Mouse (Mus musculus): Measurements from ENCODE around the gene Tmc8. TPM values are rescaled to one million over a fixed set of nuclear protein-coding genes. Genes with fewer than 3 reads are reported as not detected.

Gene Tmc8
- polyA plus RNA-seq (2012; ENCODE audit: low replicate concordance), result 217 and 218 TPM in 2 replicates

DNA sequence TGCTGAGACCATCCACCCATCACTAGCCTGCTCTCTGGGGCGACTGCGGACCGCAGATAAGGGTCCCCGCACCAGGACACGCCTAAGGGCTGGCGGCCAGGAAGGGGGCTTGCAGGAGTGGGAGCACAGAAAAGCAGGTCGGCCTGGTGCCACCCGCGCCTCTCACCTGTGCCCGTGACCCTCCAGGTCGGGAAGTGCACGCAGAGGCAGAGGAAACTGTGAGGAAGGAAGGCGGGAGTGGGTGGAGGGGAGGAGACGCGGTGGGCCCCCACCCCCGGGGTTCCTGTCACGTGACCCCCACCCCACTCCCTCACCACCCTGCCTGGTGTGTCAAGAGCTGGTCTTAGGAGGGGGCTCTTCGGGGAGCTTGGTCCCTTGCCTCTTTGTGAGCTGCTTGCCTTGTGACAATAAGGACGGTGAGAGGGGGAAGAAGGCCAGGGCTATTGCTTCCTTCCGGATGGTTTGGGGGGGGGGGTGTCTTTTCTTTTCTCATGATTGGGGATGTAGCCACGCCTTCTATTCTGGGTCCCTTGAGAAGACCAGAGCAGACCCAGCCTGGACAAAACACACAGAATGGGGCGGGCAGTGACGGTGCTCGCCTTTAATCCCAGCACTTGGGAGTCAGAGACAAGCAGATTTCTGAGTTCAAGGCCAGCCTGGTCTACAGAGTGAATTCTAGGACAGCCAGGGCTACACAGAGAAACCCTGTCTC lies at the start of gene Tmc8, which contains the start of gene Tmc6:
TSS of gene Tmc8 (plus strand) at position 84 of the 712 bp plus-strand sequence.
TSS of gene Tmc6 (minus strand) at position 206 of the 712 bp plus-strand sequence.

DNA sequence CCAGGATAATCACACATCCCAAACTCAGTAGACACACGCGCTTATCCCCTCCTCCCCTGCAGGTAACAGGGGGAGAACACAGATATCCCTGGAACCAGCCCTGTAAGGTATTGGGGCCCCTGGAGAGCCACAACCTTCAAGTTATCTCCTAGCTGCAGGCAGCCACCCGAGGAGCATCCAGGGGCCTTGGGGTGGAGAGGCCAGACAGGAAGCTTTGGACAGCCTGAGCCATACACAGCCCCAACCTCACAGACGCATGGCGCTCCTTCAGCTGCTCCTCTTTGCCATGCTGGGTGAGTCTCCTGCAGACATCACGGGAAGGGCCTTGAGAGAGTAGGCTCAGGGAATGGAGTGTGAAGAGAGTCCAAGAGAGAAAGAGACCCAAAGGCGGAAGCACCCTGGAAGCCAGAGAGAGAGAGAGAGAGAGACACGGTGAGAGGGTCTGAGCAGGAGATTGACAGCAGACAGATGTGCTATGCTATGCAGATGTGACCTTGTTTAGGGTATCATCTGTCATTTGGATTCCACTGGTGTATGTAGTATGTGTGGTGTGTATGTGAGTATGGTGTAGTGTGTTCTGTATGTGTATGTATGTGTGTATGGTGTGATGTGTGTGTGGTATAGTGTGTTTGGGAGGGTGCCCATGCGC lies 15.8 kb downstream of the Tmc8 start, which contains the start of gene 6030468B19Rik:
TSS of gene 6030468B19Rik (plus strand) at position 150 of the 649 bp plus-strand sequence.

DNA sequence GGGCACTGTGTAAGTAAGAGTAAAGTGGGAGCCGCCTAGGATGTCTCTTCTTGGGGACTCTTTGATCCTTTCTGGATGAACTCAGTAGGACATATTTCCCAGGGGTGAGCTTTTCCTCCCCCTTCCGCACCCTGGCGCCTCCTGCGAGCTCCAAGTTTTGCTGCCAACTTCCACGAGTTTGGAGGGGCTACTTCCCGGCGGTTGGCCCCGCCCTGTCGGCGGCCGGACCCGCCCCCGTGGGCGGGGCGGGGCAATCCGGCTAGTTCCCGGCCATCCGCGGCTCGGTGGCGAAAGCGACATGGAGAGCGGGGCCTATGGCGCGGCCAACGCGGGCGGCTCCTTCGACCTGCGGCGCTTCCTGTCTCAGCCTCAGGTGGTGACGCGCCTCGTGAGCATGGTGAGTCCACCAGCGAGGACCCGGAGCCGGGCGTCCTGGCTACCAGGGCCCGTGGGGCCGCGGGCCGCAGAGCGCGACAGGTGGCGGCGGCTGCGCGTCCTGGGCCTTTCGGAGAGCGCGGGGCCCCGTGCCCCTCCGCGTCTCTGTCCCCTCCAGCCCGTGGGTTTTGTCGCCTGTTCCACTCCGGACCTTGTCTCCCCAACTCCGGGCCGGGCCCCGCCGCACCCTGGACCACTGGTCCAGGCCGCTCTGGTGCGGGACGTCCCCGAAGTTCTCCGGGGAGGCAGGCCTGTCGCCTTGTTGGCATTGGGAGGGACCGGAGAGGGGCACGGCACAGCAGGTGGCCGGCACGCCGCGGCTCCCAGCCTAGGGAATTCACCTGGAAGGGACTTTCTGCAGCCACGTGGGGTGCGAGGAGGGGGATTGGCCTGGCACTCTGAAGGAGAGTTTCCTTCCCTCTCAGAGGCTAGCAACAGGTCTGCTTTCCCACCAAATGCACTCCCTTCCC lies 27.8 kb downstream of the Tmc8 start, which contains the start of the genes Gm20708 and Syngr2:
TSS of gene Gm20708 (plus strand) at position 262 of the 905 bp plus-strand sequence.
TSS of gene Syngr2 (plus strand) at position 262 of the 905 bp plus-strand sequence.

DNA sequence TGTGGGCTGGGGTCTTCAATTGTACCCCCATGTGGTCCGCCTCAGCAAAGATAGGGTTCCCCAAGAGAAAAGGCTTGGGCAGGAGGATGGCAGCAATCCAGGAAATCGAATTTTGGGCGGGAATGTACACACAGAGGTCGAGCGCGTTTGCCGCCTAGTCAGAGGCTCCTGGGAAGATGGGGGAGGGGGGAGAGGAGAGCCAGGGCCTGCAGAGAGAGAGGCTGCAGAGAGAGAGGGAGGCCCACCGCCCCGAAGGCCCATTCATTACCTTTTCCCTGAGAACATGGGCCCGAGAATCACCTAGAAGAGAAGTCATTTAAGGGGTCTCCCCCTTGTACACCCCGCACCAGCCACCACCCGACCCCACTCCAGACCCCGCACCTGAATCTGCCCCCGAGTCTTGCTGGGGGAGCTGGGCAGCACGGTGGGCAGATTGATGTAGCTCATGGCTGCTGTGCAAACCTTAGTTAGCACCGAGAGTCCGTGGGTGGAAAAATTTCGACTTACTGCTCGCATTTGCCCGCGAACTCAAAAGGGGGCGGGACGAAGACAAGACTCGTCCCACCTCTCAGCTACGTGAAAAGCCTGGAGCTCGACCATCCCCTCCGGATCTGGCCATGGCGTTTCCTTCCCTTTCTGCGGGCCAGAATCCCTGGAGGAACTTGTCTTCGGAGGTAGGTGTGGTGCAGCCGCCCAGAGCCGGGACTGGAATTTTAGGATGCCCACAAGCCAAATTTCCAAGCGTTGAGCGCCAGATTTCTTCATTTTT lies 43.6 kb downstream of the Tmc8 start, which contains the start of the genes Afmid and Tk1:
TSS of gene Afmid (plus strand) at position 592 of the 769 bp plus-strand sequence.
TSS of gene Tk1 (minus strand) at position 760 of the 769 bp plus-strand sequence.

Other genes with a start within 250 kb of the Tmc8 start
- gene Tnrc6c, start 127.8 kb upstream of the Tmc8 start, polyA plus RNA-seq (2012; ENCODE audit: low replicate concordance), result 38.5 and 87.8 TPM in 2 replicates
- gene Tmc6, start 122 bp downstream of the Tmc8 start, polyA plus RNA-seq (2012; ENCODE audit: low replicate concordance), result 156 and 334 TPM in 2 replicates
- 9.5 and 15.5 TPM in 2 replicates for gene 6030468B19Rik, start 15.6 kb downstream of the Tmc8 start, polyA plus RNA-seq (2012; ENCODE audit: low replicate concordance)
- gene Gm20708, start 27.6 kb downstream of the Tmc8 start, polyA plus RNA-seq (2012; ENCODE audit: low replicate concordance), result 1.6 and 3.5 TPM in 2 replicates
- gene Syngr2, start 27.6 kb downstream of the Tmc8 start, polyA plus RNA-seq (2012; ENCODE audit: low replicate concordance), result 179 and 321 TPM in 2 replicates
- 7.9 and 25.2 TPM in 2 replicates for gene Afmid, start 43.8 kb downstream of the Tmc8 start, polyA plus RNA-seq (2012; ENCODE audit: low replicate concordance)
- 13.4 and 50.4 TPM in 2 replicates for gene Tk1, start 44.0 kb downstream of the Tmc8 start, polyA plus RNA-seq (2012; ENCODE audit: low replicate concordance)
- 2.8 and 42.0 TPM in 2 replicates for gene Birc5, start 67.2 kb downstream of the Tmc8 start, polyA plus RNA-seq (2012; ENCODE audit: low replicate concordance)
- not detected in 2 replicates for gene Tmem235, start 78.7 kb downstream of the Tmc8 start, polyA plus RNA-seq (2012; ENCODE audit: low replicate concordance)
- 6.1 and 12.9 TPM in 2 replicates for gene Tha1, start 91.4 kb downstream of the Tmc8 start, polyA plus RNA-seq (2012; ENCODE audit: low replicate concordance)
- gene Socs3, start 188.0 kb downstream of the Tmc8 start, polyA plus RNA-seq (2012; ENCODE audit: low replicate concordance), result 51.9 and 122 TPM in 2 replicates
- gene Pgs1, start 204.2 kb downstream of the Tmc8 start, polyA plus RNA-seq (2012; ENCODE audit: low replicate concordance), result 30.4 and 63.1 TPM in 2 replicates